Mouse (Mus musculus): ENCODE data around the gene Rhox4e. TPM values are rescaled to one million over a fixed set of nuclear protein-coding genes. Genes with fewer than 3 reads are reported as not detected.
"Not testable (repeated sequence)": the region's sequence is repeated elsewhere in the genome, so short reads cannot be mapped to it uniquely, and the experiment has no call there.

The Rhox4e gene
- total RNA-seq (2021): not detected
- long read RNA-seq, experiment 1: 0 reads
- long read RNA-seq, experiment 2: 0 reads

DNA sequence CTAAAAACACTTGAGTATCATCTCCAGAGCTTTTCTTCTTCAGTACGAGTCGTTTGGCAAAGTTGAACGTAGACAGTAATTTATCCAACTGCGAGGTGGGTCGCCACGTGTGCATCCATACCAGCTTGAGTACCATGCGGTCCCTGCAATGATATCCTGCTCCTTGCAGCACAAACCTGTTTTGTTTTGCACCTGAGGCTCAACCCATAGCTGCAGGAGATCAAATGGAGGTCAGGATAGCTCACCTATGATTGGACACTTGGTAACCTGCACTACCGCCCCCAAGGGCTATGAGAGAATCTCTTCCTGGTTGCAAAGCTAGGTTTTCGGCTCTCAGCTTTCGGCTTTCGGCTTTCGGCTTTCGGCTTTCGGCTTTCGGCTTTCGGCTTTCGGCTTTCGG is at the start of gene Rhox4e:
Gene Rhox4e (plus strand): TSS at position 301 of the 400 bp plus-strand sequence.
- DNase-seq (ENCODE audit: low spot score in 2 of 2): not testable (repeated sequence)

DNA sequence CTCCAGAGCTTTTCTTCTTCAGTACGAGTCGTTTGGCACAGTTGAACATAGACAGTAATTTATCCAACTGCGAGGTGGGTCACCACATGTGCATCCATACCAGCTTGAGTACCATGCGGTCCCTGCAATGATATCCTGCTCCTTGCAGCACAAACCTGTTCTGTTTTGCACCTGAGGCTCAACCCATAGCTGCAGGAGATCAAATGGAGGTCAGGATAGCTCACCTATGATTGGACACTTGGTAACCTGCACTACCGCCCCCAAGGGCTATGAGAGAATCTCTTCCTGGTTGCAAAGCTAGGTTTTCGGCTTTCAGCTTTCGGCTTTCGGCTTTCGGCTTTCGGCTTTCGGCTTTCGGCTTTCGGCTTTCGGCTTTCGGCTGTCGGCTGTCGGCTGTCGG is 43.2 kb upstream of the Rhox4e start, which contains the start of gene Rhox4d:
Gene Rhox4d (plus strand): TSS at position 301 of the 400 bp plus-strand sequence.
- DNase-seq (ENCODE audit: low spot score in 2 of 2): not testable (repeated sequence)

DNA sequence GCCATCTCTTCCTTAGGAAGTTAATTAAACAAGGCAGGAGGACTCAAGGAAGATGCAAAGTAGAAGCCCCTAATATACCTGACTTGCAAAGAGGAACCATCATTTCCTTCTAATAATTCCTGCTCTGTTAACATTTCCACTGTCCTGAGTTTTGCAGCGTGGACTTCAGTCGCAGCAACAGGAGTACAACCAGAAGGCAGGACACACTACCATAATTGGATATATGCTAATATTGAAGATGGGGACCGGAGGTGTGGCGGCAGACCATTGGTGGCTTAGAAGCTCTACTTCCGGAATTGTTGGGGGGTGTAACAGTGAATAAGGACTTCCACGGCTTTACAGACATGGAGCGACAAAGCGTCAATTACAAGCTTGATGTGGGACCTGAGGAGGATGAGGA is 27.1 kb upstream of the Rhox4e start, which contains the start of gene Rhox2e:
Gene Rhox2e (plus strand): TSS at position 301 of the 400 bp plus-strand sequence.
- not testable (repeated sequence) for DNase-seq (ENCODE audit: low spot score in 2 of 2)

DNA sequence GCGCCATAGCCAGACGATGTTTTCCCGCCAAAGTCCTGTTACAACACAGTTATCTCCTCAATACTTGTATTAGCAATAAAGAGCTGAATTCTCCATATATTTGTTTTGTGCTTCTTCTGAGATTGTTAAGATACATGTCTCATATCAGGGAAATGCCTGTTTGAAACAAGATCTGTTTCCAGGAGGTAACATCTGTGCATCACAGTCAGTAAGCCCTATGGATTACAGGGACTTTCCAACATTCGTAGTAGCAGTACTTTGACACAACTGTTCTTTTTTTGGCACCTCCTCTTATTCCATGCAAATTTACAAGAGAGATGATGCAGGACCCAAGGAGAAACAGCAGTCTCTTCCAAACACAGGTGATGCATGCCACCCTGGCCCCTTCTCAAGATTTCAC is 15.5 kb upstream of the Rhox4e start, which contains the start of gene Rhox3e:
Gene Rhox3e (plus strand): TSS at position 301 of the 400 bp plus-strand sequence.
- DNase-seq (ENCODE audit: low spot score in 2 of 2): not testable (repeated sequence)

DNA sequence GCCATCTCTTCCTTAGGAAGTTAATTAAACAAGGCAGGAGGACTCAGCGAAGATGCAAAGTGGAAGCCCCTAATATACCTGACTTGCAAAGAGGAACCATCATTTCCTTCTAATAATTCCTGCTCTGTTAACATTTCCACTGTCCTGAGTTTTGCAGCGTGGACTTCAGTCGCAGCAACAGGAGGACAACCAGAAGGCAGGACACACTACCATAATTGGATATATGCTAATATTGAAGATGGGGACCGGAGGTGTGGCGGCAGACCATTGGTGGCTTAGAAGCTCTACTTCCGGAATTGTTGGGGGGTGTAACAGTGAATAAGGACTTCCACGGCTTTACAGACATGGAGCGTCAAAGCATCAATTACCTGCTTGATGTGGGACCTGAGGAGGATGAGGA is 13.9 kb downstream of the Rhox4e start, which contains the start of gene Rhox2f:
Gene Rhox2f (plus strand): TSS at position 301 of the 400 bp plus-strand sequence.
- DNase-seq (ENCODE audit: low spot score in 2 of 2): not testable (repeated sequence)

GRCm38 (mm10) chrX:37572638-37573037 is 15.4 kb downstream of the Rhox4e start:
- not testable (repeated sequence) for DNase-seq (ENCODE audit: low spot score in 2 of 2)

DNA sequence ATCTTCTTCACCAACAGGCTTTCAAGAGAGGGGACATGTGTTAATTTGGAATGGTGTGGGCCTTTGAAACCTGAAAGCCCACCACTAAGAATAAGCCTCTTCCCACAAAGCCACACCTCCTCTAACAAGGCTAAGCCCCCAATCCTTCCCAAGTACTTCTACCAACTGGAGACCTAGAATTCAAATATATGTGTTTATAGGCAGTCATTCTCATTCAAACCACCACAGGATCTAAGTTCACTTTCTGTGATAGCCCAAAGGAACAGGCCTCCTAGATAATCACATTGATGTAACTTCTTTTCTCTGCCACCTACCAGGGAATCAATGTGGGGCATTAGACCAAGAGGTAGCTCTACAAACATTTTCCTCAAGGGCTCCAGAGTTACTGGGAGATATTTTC is 23.5 kb downstream of the Rhox4e start, which contains the start of gene Rhox3f:
Gene Rhox3f (plus strand): TSS at position 301 of the 400 bp plus-strand sequence.
- DNase-seq (ENCODE audit: low spot score in 2 of 2): not testable (repeated sequence)

- DNase-seq (ENCODE audit: low spot score in 2 of 2): not testable (repeated sequence)
Measured at GRCm38 (mm10) chrX:37607604-37608003, 50.4 kb downstream of the Rhox4e start, which contains the start of gene Rhox4f. Gene Rhox4f, minus strand, starts transcription at chrX:37607704.

Other genes with a start within 250 kb of the Rhox4e start
- gene Rhox3a2, start 177.4 kb upstream of the Rhox4e start, total RNA-seq (2021): not detected
- gene Rhox4a2, start 166.6 kb upstream of the Rhox4e start, total RNA-seq (2021): not detected
- not detected for gene Rhox2b, start 145.3 kb upstream of the Rhox4e start, total RNA-seq (2021)
- gene Rhox4b, start 124.9 kb upstream of the Rhox4e start, total RNA-seq (2021): not detected
- not detected for gene Rhox2c, start 103.7 kb upstream of the Rhox4e start, total RNA-seq (2021)
- gene Rhox3c, start 98.8 kb upstream of the Rhox4e start, total RNA-seq (2021): not detected
- gene Rhox4c, start 77.1 kb upstream of the Rhox4e start, total RNA-seq (2021): not detected
- gene Rhox2d, start 64.0 kb upstream of the Rhox4e start, total RNA-seq (2021): not detected
- not detected for gene Rhox4d, start 43.1 kb upstream of the Rhox4e start, total RNA-seq (2021)
- not detected for gene Rhox2e, start 27.0 kb upstream of the Rhox4e start, total RNA-seq (2021)
- not detected for gene Rhox3e, start 15.4 kb upstream of the Rhox4e start, total RNA-seq (2021)
- gene Rhox2f, start 14.0 kb downstream of the Rhox4e start, total RNA-seq (2021): not detected
- gene Rhox3f, start 23.6 kb downstream of the Rhox4e start, total RNA-seq (2021): not detected
- gene Rhox4f, start 50.3 kb downstream of the Rhox4e start, total RNA-seq (2021): not detected
- gene Rhox3g, start 71.2 kb downstream of the Rhox4e start, total RNA-seq (2021): not detected
- gene Rhox2g, start 86.1 kb downstream of the Rhox4e start, total RNA-seq (2021): not detected
- gene Rhox4g, start 93.9 kb downstream of the Rhox4e start, total RNA-seq (2021): not detected
- gene Rhox3h, start 111.4 kb downstream of the Rhox4e start, total RNA-seq (2021): not detected
- not detected for gene Rhox2h, start 115.9 kb downstream of the Rhox4e start, total RNA-seq (2021)
- not detected for gene Rhox5, start 247.4 kb downstream of the Rhox4e start, total RNA-seq (2021)